Mouse (Mus musculus) gastrocnemius, adult 2 months (tissue): Measurements from ENCODE around the gene Tbc1d1. TPM values are rescaled to one million over a fixed set of nuclear protein-coding genes. Genes with fewer than 3 reads are reported as not detected.

Experiments used
- DNase-seq: peaks from one replicate; pipeline ENCODE4 v3.0.0; 2022
- H3K27ac ChIP-seq: fragments of 200-600 bp; 2 replicates; pipeline ENCODE4 v1.8.1; 2022; ENCODE audit warnings: mild to moderate bottlenecking
- H3K4me3 ChIP-seq: fragments of 200-600 bp; 2 replicates; pipeline ENCODE4 v1.8.1; 2022; ENCODE audit warnings: mild to moderate bottlenecking, moderate library complexity
- CTCF ChIP-seq: fragments of 200-600 bp; IDR thresholded peaks from 2 replicates; pipeline ENCODE4 v1.8.1; 2022; ENCODE audit warnings: antibody characterized with exemption, mild to moderate bottlenecking, moderate library complexity
- intact Hi-C: fragments of 180-260 bp; cut with DNase I; formaldehyde crosslinking; loops from one replicate; pipeline ENCODE4 v1.15.1; 2025
- total RNA-seq, 2 experiments: library from RNA; stranded (reverse); gene quantifications; 2 replicates each; pipeline ENCODE4 v1.2.3; 2021

The Tbc1d1 gene
- total RNA-seq, 2 experiments from 2014 or later, result 46.4 to 46.9 TPM

GRCm38 (mm10) chr5:64149184-64150127 lies 6.6 kb upstream of the Tbc1d1 start:
- no peak for TF ChIP-seq CTCF
- Histone ChIP-seq H3K4me3 (no peak overlapping the region), H3K27ac (no peak overlapping the region)
- intact Hi-C loops, result no loop called here
- DNase-seq, result no peak

- intact Hi-C loops, result no loop called here
- no peak for DNase-seq
- Histone ChIP-seq H3K4me3 (no peak overlapping the region), H3K27ac (no peak overlapping the region)
- no peak for TF ChIP-seq CTCF
These were observed 2.8 kb upstream of the Tbc1d1 start for GRCm38 (mm10) chr5:64153319-64153718.

GRCm38 (mm10) chr5:64156579-64156978 lies 474 bp downstream of the Tbc1d1 start:
- H3K4me3 ChIP-seq, result peak overlapping the region; percentile 60
- intact Hi-C loops, result no loop called here
- peak overlapping the region; percentile 81 for H3K27ac ChIP-seq
- peak; percentile 67 for DNase-seq
- TF ChIP-seq CTCF, result no peak

- peak overlapping the region; percentile 96; the same call in 1 of the 2 replicates for H3K27ac ChIP-seq
- no peak overlapping the region for H3K4me3 ChIP-seq
- intact Hi-C loops, result no loop called here
- TF ChIP-seq CTCF, result no peak
- no peak for DNase-seq
These were observed 1.8 kb downstream of the Tbc1d1 start for GRCm38 (mm10) chr5:64157926-64158325.

GRCm38 (mm10) chr5:64158501-64158900 lies 2.4 kb downstream of the Tbc1d1 start:
- TF ChIP-seq CTCF, result no peak
- Histone ChIP-seq H3K4me3 (peak overlapping the region; percentile 90), H3K27ac (peak overlapping the region; percentile 96; the same call in 1 of the 2 replicates)
- intact Hi-C loops, result no loop called here
- no peak for DNase-seq

- peak overlapping the region; percentile 90 for H3K4me3 ChIP-seq
- H3K27ac ChIP-seq, result peak overlapping the region; percentile 96
- no peak for DNase-seq
- intact Hi-C loops, result no loop called here
- TF ChIP-seq CTCF, result no peak
These were observed 3.1 kb downstream of the Tbc1d1 start for GRCm38 (mm10) chr5:64159065-64159780.

GRCm38 (mm10) chr5:64159781-64160704 lies 3.9 kb downstream of the Tbc1d1 start:
- peak overlapping the region; percentile 96 for H3K27ac ChIP-seq
- TF ChIP-seq CTCF, result peak; percentile 47
- H3K4me3 ChIP-seq, result peak overlapping the region; percentile 90
- intact Hi-C loops, result loop anchor here (1.0 kb wide), 1 partner anchor 37 kb away; no protein-coding TSS in a partner anchor
- DNase-seq, result peak; percentile 88

- Histone ChIP-seq H3K27ac (peak overlapping the region; percentile 96), H3K4me3 (peak overlapping the region; percentile 90)
- TF ChIP-seq CTCF, result no peak
- DNase-seq, result peak; percentile 53
- intact Hi-C loops, result loop anchor here (1.0 kb wide), 1 partner anchor 36 kb away; no protein-coding TSS in a partner anchor
These were observed 4.7 kb downstream of the Tbc1d1 start for GRCm38 (mm10) chr5:64160705-64161391.

- peak overlapping the region; percentile 90 for H3K4me3 ChIP-seq
- no peak for DNase-seq
- intact Hi-C loops, result loop anchor here (1.0 kb wide), 1 partner anchor 19 kb away; no protein-coding TSS in a partner anchor
- peak overlapping the region; percentile 96 for H3K27ac ChIP-seq
- TF ChIP-seq CTCF, result no peak
These were observed 5.8 kb downstream of the Tbc1d1 start for GRCm38 (mm10) chr5:64161917-64162316.

GRCm38 (mm10) chr5:64162582-64162981 lies 6.5 kb downstream of the Tbc1d1 start:
- intact Hi-C loops, result loop anchor here (1.0 kb wide), 1 partner anchor 19 kb away; no protein-coding TSS in a partner anchor
- no peak for TF ChIP-seq CTCF
- peak; percentile 45 for DNase-seq

GRCm38 (mm10) chr5:64164414-64164813 lies 8.3 kb downstream of the Tbc1d1 start:
- intact Hi-C loops, result no loop called here
- no peak for DNase-seq
- peak overlapping the region; percentile 1; the same call in 1 of the 2 replicates for H3K4me3 ChIP-seq
- TF ChIP-seq CTCF, result no peak
- peak overlapping the region; percentile 85 for H3K27ac ChIP-seq

More at GRCm38 (mm10) chr5:64162582-64162981, 6.5 kb downstream of the Tbc1d1 start:
- H3K27ac ChIP-seq, result peak overlapping the region; percentile 96
- H3K4me3 ChIP-seq, result peak overlapping the region; percentile 90
